Mouse (Mus musculus): ENCODE results near the gene Ltbp2.

The Ltbp2 gene

GRCm38 (mm10) chr12:84834773-84835172 is 41.6 kb downstream of the Ltbp2 start:
- no peak for DNase-seq

GRCm38 (mm10) chr12:84831648-84832047 is 44.7 kb downstream of the Ltbp2 start:
- DNase-seq = no peak

GRCm38 (mm10) chr12:84831141-84831540 is 45.2 kb downstream of the Ltbp2 start:
- DNase-seq = no peak

GRCm38 (mm10) chr12:84830438-84830837 is 45.9 kb downstream of the Ltbp2 start:
- peak; percentile 65 for DNase-seq

- DNase-seq = peak; percentile 86
Observed at GRCm38 (mm10) chr12:84829913-84830312, 46.4 kb downstream of the Ltbp2 start.

GRCm38 (mm10) chr12:84829109-84829724 is 47.1 kb downstream of the Ltbp2 start:
- DNase-seq = peak; percentile 52

- DNase-seq = peak; percentile 69
Observed at GRCm38 (mm10) chr12:84827384-84827933, 48.9 kb downstream of the Ltbp2 start.

GRCm38 (mm10) chr12:84824203-84824602 is 52.1 kb downstream of the Ltbp2 start:
- DNase-seq = no peak

- DNase-seq = no peak
Observed at GRCm38 (mm10) chr12:84823601-84824000, 52.7 kb downstream of the Ltbp2 start.

- peak; percentile 72 for DNase-seq
Observed at GRCm38 (mm10) chr12:84819236-84820168, 56.8 kb downstream of the Ltbp2 start.

GRCm38 (mm10) chr12:84818496-84818895 is 57.8 kb downstream of the Ltbp2 start:
- DNase-seq = no peak

- no peak for DNase-seq
Observed at GRCm38 (mm10) chr12:84814663-84815325, 61.5 kb downstream of the Ltbp2 start.

GRCm38 (mm10) chr12:84813773-84814172 is 62.6 kb downstream of the Ltbp2 start:
- DNase-seq = no peak

GRCm38 (mm10) chr12:84812004-84812403 is 64.3 kb downstream of the Ltbp2 start:
- DNase-seq = no peak

- no peak for DNase-seq
Observed at GRCm38 (mm10) chr12:84811510-84811909, 64.8 kb downstream of the Ltbp2 start.

- no peak for DNase-seq
Observed at GRCm38 (mm10) chr12:84810810-84811209, 65.5 kb downstream of the Ltbp2 start.

GRCm38 (mm10) chr12:84809033-84809432 is 67.3 kb downstream of the Ltbp2 start:
- no peak for DNase-seq

GRCm38 (mm10) chr12:84807351-84807750 is 69.0 kb downstream of the Ltbp2 start:
- peak; percentile 92 for DNase-seq

- peak; percentile 43 for DNase-seq
Observed at GRCm38 (mm10) chr12:84806726-84807125, 69.6 kb downstream of the Ltbp2 start.

- no peak for DNase-seq
Observed at GRCm38 (mm10) chr12:84806010-84806409, 70.3 kb downstream of the Ltbp2 start.

GRCm38 (mm10) chr12:84805228-84805842 is 71.0 kb downstream of the Ltbp2 start:
- peak; percentile 45 for DNase-seq

- DNase-seq = no peak
Observed at GRCm38 (mm10) chr12:84802625-84803024, 73.7 kb downstream of the Ltbp2 start.

Data from cerebellum, adult 9-11 months (tissue).